Comparison of ENCODE assay signal across 8 mouse cellular contexts in genomic region chr12:15815576-15816253, GRCm38 (mm10). TPM values are rescaled to one million over a fixed set of nuclear protein-coding genes. Genes with fewer than 3 reads are reported as not detected.
DNase-seq lines count a peak whose midpoint lies in the region; ATAC-seq lines count a peak whose summit lies in the region.

No protein-coding gene starts in this region.

- H3K27me3 ChIP-seq in forebrain, embryonic 15.5 days = no peaks in the 10 kb centered on the region
- H3K27me3 ChIP-seq in lung, embryonic 16.5 days (ENCODE audit: control insufficient read depth, insufficient read depth, low read depth, low read length) = no peaks in the 10 kb centered on the region

- ATAC-seq in CD4-positive, CD25-positive, alpha-beta regulatory T cell, adult 4 months = peak; percentile 34
- ATAC-seq in forebrain, embryonic 15.5 days (replicated peaks) = peak; percentile 49
- peak; percentile 42 for ATAC-seq in lung, embryonic 16.5 days (ENCODE audit: low read depth)

- H3K4me3 ChIP-seq in forebrain, embryonic 15.5 days = peak overlapping the region; percentile 94
- H3K4me3 ChIP-seq in lung, embryonic 16.5 days (ENCODE audit: low read length) = peak overlapping the region; percentile 64

- intact Hi-C loops in heart, postnatal 14 days (cut with DNase I) = loop anchor here (1.0 to 10.0 kb wide), 10 partner anchors 33 to 717 kb away; no protein-coding TSS in a partner anchor

- under 1% methylated on average over 49 of the region's 49 CpGs for WGBS in forebrain, embryonic 15.5 days
- under 1% methylated on average over 49 of the region's 49 CpGs for WGBS in lung, embryonic 16.5 days

- peak; percentile 49 for DNase-seq in adrenal gland, postnatal 25 days
- peak; percentile 71 to 80 for DNase-seq in heart, postnatal 14 days
- DNase-seq in kidney, postnatal 36 days = peak; percentile 72 to 73
- DNase-seq in ovary, adult 18-20 months (ENCODE audit: low spot score) = peak; percentile 53
- DNase-seq in thymus, adult 18-20 months = peak; percentile 72 to 79

- no peaks in the 10 kb centered on the region for H3K36me3 ChIP-seq in forebrain, embryonic 15.5 days
- no peaks in the 10 kb centered on the region for H3K36me3 ChIP-seq in lung, embryonic 16.5 days (ENCODE audit: control insufficient read depth, insufficient read depth, low read length)

- H3K4me1 ChIP-seq in forebrain, embryonic 15.5 days = peaks cover 30% of the 10 kb centered on the region
- H3K4me1 ChIP-seq in lung, embryonic 16.5 days (replicated peaks; ENCODE audit: control insufficient read depth, insufficient read depth, low read length) = peaks cover 13% of the 10 kb centered on the region

- H3K4me2 ChIP-seq in forebrain, embryonic 15.5 days (replicated peaks) = peak overlapping the region; percentile 67
- peak overlapping the region; percentile 83 for H3K4me2 ChIP-seq in lung, embryonic 16.5 days (ENCODE audit: low read depth, low read length)

- peak overlapping the region; percentile 97 for H3K9ac ChIP-seq in forebrain, embryonic 15.5 days (replicated peaks)
- peak overlapping the region; percentile 84 for H3K9ac ChIP-seq in lung, embryonic 16.5 days (ENCODE audit: low read length)

- peak overlapping the region; percentile 98 for H3K27ac ChIP-seq in forebrain, embryonic 15.5 days (replicated peaks)
- peak overlapping the region; percentile 74 for H3K27ac ChIP-seq in lung, embryonic 16.5 days (ENCODE audit: low read length)

- H3K9me3 ChIP-seq in forebrain, embryonic 15.5 days = no peaks in the 10 kb centered on the region
- no peaks in the 10 kb centered on the region for H3K9me3 ChIP-seq in lung, embryonic 16.5 days (ENCODE audit: control insufficient read depth, low read length)

RNA-seq across cellular contexts. Expression of gene Trib2, which starts 1.0 kb away (rescaled TPM):
- 10 to 100 TPM; 76.7 to 80.4 TPM for polyA plus RNA-seq in CD4-positive, CD25-positive, alpha-beta regulatory T cell, adult 4 months (2017; shearing (Covaris generic))
- 12.3 and 12.9 TPM in 2 replicates for total RNA-seq in adrenal gland, postnatal 25 days (2021)
- 96.2 and 105 TPM in 2 replicates for polyA plus RNA-seq in forebrain, embryonic 15.5 days (2015; fragmentation: Nextera tagmentation; extraction: Ambion mirVana)
- total RNA-seq in heart, postnatal 14 days (2021) = 10 to 100 TPM; 44.2 to 47.2 TPM
- 25.1 TPM in 2 replicates for polyA plus RNA-seq in lung, embryonic 16.5 days (2015; fragmentation: Nextera tagmentation; extraction: Ambion mirVana)

Comparison
In these comparisons a context has a peak if more than half of its experiments do, and no peak if none do; other contexts are left out.
1. Peak in every context shown above with its lines: DNase-seq, ATAC-seq, H3K4me3 ChIP-seq and H3K27ac ChIP-seq.